Mouse (Mus musculus): ENCODE measurements at regions not wholly inside any gene's neighbourhood (a gene's known extent, or its start where the extent isn't known, plus 50 kb on each side); places are given as distances from the start of the nearest gene placed in this dataset.

DNA sequence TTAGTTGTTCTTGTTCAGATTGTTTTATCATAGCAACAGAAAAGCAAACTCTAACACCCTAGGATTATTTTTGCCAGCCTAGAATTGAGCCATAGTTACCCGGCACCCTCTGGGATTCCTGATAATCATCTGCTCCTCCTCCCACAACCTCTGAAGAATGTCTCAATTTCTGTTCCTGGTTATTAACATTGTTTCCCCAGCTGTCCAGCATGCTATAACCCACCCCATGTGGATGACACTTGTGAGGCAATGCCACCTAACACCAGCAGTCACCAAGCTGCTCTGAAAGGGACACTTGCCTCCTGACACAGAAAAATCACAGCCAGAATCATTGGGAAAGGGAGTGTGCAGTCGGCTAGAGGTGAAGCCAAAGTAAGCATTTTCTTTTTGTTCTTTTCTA is 2442.1 kb upstream of the Gm7489 start:
- Histone ChIP-seq H3K4me1 (ENCODE audit: control insufficient read depth, insufficient read depth, low read length) (no peaks in the 10 kb centered on the region), H3K36me3 (ENCODE audit: control insufficient read depth, insufficient read depth, low read length) (no peaks in the 10 kb centered on the region), H3K4me3 (ENCODE audit: control insufficient read depth, low read depth, low read length) (no peak overlapping the region), H3K27me3 (ENCODE audit: control insufficient read depth, insufficient read depth, low read length) (no peaks in the 10 kb centered on the region), H3K27ac (ENCODE audit: control insufficient read depth, insufficient read depth, low read depth, low read length) (no peak overlapping the region)
- TF ChIP-seq POLR2A (IDR thresholded peaks at IDR 0.05; ENCODE audit: control insufficient read depth, low read depth, low read length) (no peak), CTCF (IDR thresholded peaks at IDR 0.05; ENCODE audit: control insufficient read depth, insufficient read depth, insufficient replicate concordance, low read depth, low read length) (no peak)

DNA sequence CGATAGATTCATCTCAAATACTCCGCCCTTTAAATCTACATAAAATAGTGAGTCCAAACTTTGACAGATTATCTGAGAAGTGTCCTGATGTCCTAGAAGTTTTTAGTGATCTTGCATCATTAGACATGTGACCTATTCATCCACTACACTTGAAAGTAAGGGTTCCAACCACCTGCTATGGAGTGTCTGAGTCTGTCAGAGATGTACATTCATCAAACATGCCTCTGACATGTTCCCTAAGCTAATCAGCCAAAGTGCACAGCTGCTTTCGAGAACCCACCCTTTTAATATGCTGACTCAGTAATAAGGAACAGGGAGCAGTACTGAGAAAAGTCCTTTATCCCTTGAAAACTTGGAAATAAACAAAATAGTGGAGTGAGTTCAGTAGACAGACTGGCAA is 2414.8 kb upstream of the Gm7489 start:
- Histone ChIP-seq H3K4me3 (ENCODE audit: control insufficient read depth, low read depth, low read length) (no peak overlapping the region), H3K36me3 (ENCODE audit: control insufficient read depth, insufficient read depth, low read length) (no peaks in the 10 kb centered on the region), H3K27ac (ENCODE audit: control insufficient read depth, insufficient read depth, low read depth, low read length) (no peak overlapping the region), H3K27me3 (ENCODE audit: control insufficient read depth, insufficient read depth, low read length) (no peaks in the 10 kb centered on the region), H3K4me1 (ENCODE audit: control insufficient read depth, insufficient read depth, low read length) (no peaks in the 10 kb centered on the region)
- TF ChIP-seq CTCF (IDR thresholded peaks at IDR 0.05; ENCODE audit: control insufficient read depth, insufficient read depth, insufficient replicate concordance, low read depth, low read length) (no peak), POLR2A (IDR thresholded peaks at IDR 0.05; ENCODE audit: control insufficient read depth, low read depth, low read length) (no peak)

DNA sequence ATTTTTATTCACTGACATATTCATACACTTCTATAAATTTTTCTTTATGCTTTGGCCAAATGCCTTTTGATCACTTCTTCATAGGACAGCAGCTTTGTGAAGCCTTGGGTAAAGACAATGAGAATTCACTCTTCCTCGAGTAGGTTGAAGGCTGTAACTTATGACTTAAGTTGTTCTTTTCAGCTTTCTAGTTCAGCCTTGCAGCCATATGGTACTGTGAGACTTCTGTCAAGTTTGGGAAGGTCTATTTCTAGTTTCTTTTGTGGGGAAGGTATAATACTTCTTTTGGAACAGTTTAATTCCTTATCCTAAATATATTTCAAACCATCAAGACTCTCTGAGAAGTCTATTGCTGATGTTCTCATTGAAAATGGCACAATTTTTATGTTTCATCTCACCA is 2413.6 kb upstream of the Gm7489 start:
- no peaks in the 10 kb centered on the region for H3K4me1 ChIP-seq (ENCODE audit: control insufficient read depth, insufficient read depth, low read length)
- no peaks in the 10 kb centered on the region for H3K27me3 ChIP-seq (ENCODE audit: control insufficient read depth, insufficient read depth, low read length)
- H3K36me3 ChIP-seq (ENCODE audit: control insufficient read depth, insufficient read depth, low read length) = no peaks in the 10 kb centered on the region
- H3K27ac ChIP-seq (ENCODE audit: control insufficient read depth, insufficient read depth, low read depth, low read length) = no peak overlapping the region
- H3K4me3 ChIP-seq (ENCODE audit: control insufficient read depth, low read depth, low read length) = no peak overlapping the region
- no peak for TF ChIP-seq CTCF (IDR thresholded peaks at IDR 0.05; ENCODE audit: control insufficient read depth, insufficient read depth, insufficient replicate concordance, low read depth, low read length)
- TF ChIP-seq POLR2A (IDR thresholded peaks at IDR 0.05; ENCODE audit: control insufficient read depth, low read depth, low read length) = no peak

- no peaks in the 10 kb centered on the region for H3K27me3 ChIP-seq (ENCODE audit: control insufficient read depth, insufficient read depth, low read length)
- no peak overlapping the region for H3K4me3 ChIP-seq (ENCODE audit: control insufficient read depth, low read depth, low read length)
- no peaks in the 10 kb centered on the region for H3K36me3 ChIP-seq (ENCODE audit: control insufficient read depth, insufficient read depth, low read length)
- TF ChIP-seq CTCF (IDR thresholded peaks at IDR 0.05; ENCODE audit: control insufficient read depth, insufficient read depth, insufficient replicate concordance, low read depth, low read length) (no peak), POLR2A (IDR thresholded peaks at IDR 0.05; ENCODE audit: control insufficient read depth, low read depth, low read length) (no peak)
- H3K27ac ChIP-seq (ENCODE audit: control insufficient read depth, insufficient read depth, low read depth, low read length) = no peak overlapping the region
- H3K4me1 ChIP-seq (ENCODE audit: control insufficient read depth, insufficient read depth, low read length) = no peaks in the 10 kb centered on the region
Observed at GRCm38 (mm10) chr15:51472049-51472448, 2412.7 kb upstream of the Gm7489 start.

- no peaks in the 10 kb centered on the region for H3K36me3 ChIP-seq (ENCODE audit: control insufficient read depth, insufficient read depth, low read length)
- TF ChIP-seq POLR2A (IDR thresholded peaks at IDR 0.05; ENCODE audit: control insufficient read depth, low read depth, low read length) (no peak), CTCF (IDR thresholded peaks at IDR 0.05; ENCODE audit: control insufficient read depth, insufficient read depth, insufficient replicate concordance, low read depth, low read length) (no peak)
- H3K27me3 ChIP-seq (ENCODE audit: control insufficient read depth, insufficient read depth, low read length) = no peaks in the 10 kb centered on the region
- no peak overlapping the region for H3K27ac ChIP-seq (ENCODE audit: control insufficient read depth, insufficient read depth, low read depth, low read length)
- H3K4me1 ChIP-seq (ENCODE audit: control insufficient read depth, insufficient read depth, low read length) = no peaks in the 10 kb centered on the region
- H3K4me3 ChIP-seq (ENCODE audit: control insufficient read depth, low read depth, low read length) = no peak overlapping the region
Observed at GRCm38 (mm10) chr15:51481856-51482255, 2402.8 kb upstream of the Gm7489 start.

- no peaks in the 10 kb centered on the region for H3K27me3 ChIP-seq (ENCODE audit: control insufficient read depth, insufficient read depth, low read length)
- H3K27ac ChIP-seq (ENCODE audit: control insufficient read depth, insufficient read depth, low read depth, low read length) = no peak overlapping the region
- H3K36me3 ChIP-seq (ENCODE audit: control insufficient read depth, insufficient read depth, low read length) = no peaks in the 10 kb centered on the region
- no peaks in the 10 kb centered on the region for H3K4me1 ChIP-seq (ENCODE audit: control insufficient read depth, insufficient read depth, low read length)
- no peak overlapping the region for H3K4me3 ChIP-seq (ENCODE audit: control insufficient read depth, low read depth, low read length)
- TF ChIP-seq CTCF (IDR thresholded peaks at IDR 0.05; ENCODE audit: control insufficient read depth, insufficient read depth, insufficient replicate concordance, low read depth, low read length) (no peak), POLR2A (IDR thresholded peaks at IDR 0.05; ENCODE audit: control insufficient read depth, low read depth, low read length) (no peak)
Observed at GRCm38 (mm10) chr15:51484207-51484606, 2400.5 kb upstream of the Gm7489 start.

DNA sequence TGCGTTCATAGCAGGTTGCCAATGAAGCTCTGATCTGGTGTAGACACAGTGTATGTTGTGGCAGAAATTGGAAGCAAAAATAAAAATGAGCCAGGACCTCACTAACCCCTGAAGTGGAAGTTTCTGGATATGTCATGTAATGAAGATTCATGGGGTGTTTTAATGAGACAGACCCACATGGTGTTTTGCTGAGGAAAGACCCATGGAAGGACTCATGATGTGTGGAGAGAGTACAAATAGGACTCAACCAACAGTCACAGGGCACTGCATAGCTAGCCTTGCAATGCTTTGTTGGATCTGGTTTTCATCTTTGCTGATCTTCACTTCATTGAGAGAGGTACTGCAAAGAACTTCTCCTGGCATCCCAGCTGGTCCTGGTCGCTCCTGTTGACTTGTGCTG is 2399.2 kb upstream of the Gm7489 start:
- H3K27me3 ChIP-seq (ENCODE audit: control insufficient read depth, insufficient read depth, low read length) = no peaks in the 10 kb centered on the region
- no peaks in the 10 kb centered on the region for H3K4me1 ChIP-seq (ENCODE audit: control insufficient read depth, insufficient read depth, low read length)
- H3K27ac ChIP-seq (ENCODE audit: control insufficient read depth, insufficient read depth, low read depth, low read length) = no peak overlapping the region
- TF ChIP-seq POLR2A (IDR thresholded peaks at IDR 0.05; ENCODE audit: control insufficient read depth, low read depth, low read length) = no peak
- no peak for TF ChIP-seq CTCF (IDR thresholded peaks at IDR 0.05; ENCODE audit: control insufficient read depth, insufficient read depth, insufficient replicate concordance, low read depth, low read length)
- no peak overlapping the region for H3K4me3 ChIP-seq (ENCODE audit: control insufficient read depth, low read depth, low read length)
- no peaks in the 10 kb centered on the region for H3K36me3 ChIP-seq (ENCODE audit: control insufficient read depth, insufficient read depth, low read length)

Data from testis, adult 2 months (tissue).